8 mouse cellular contexts compared by ENCODE assay signal in genomic region chr2:152406126-152406525, GRCm38 (mm10). TPM values are rescaled to one million over a fixed set of nuclear protein-coding genes. Genes with fewer than 3 reads are reported as not detected.
DNase-seq lines count a peak whose midpoint lies in the region; ATAC-seq and TF ChIP-seq lines count a peak whose summit lies in the region.

No protein-coding gene starts in this region.

- H3K4me2 ChIP-seq in hindbrain, postnatal 0 days (ENCODE audit: low read depth, low read length) = peak overlapping the region; percentile 59

- peaks cover 14% of the 10 kb centered on the region for H3K4me1 ChIP-seq in hindbrain, postnatal 0 days (ENCODE audit: insufficient read depth, low read length)

- no peaks in the 10 kb centered on the region for H3K36me3 ChIP-seq in hindbrain, postnatal 0 days (ENCODE audit: insufficient read depth, low read length)

- TF ChIP-seq CTCF in gastrocnemius, adult 2 months (IDR thresholded peaks at IDR 0.05) = no peak
- no peak for TF ChIP-seq CTCF in hindbrain, postnatal 0 days (IDR thresholded peaks at IDR 0.05; ENCODE audit: low read depth)
- TF ChIP-seq CTCF in left cerebral cortex, adult 2 months (IDR thresholded peaks at IDR 0.05) = peak; percentile 5; the same call in 1 of the 2 replicates

- peak; percentile 100 for ATAC-seq in common myeloid progenitor, adult 5-6 weeks (replicated peaks; ENCODE audit: low read depth, poor library complexity, severe bottlenecking)
- peak; percentile 97 for ATAC-seq in hindbrain, postnatal 0 days
- peak; percentile 100 for ATAC-seq in megakaryocyte, adult 5-6 weeks (ENCODE audit: poor library complexity, severe bottlenecking)

- H3K9me3 ChIP-seq in hindbrain, postnatal 0 days (ENCODE audit: low read length) = no peaks in the 10 kb centered on the region

- WGBS in hindbrain, postnatal 0 days = under 1% methylated on average over 19 of the region's 19 CpGs

- intact Hi-C loops in gastrocnemius, adult 2 months (cut with DNase I) = no loop called here
- intact Hi-C loops in left cerebral cortex, adult 2 months (cut with DNase I) = no loop called here

- peak overlapping the region; percentile 68 for H3K4me3 ChIP-seq in gastrocnemius, adult 2 months
- H3K4me3 ChIP-seq in hindbrain, postnatal 0 days (ENCODE audit: low read length) = peak overlapping the region; percentile 27
- H3K4me3 ChIP-seq in left cerebral cortex, adult 2 months = peak overlapping the region; percentile 42

- H3K27ac ChIP-seq in gastrocnemius, adult 2 months = no peak overlapping the region; the same call in 1 of the 2 replicates
- H3K27ac ChIP-seq in hindbrain, postnatal 0 days = peak overlapping the region; percentile 59; the same call in 1 of the 2 replicates
- peak overlapping the region; percentile 85 for H3K27ac ChIP-seq in left cerebral cortex, adult 2 months

- 0 out of 2 replicates have a peak overlapping the region, but pooled peaks have one; percentile 15 for H3K9ac ChIP-seq in hindbrain, postnatal 0 days (replicated peaks; ENCODE audit: low read length)

- DNase-seq in ZHBTc4 (ENCODE audit: low read depth, low spot score) = peak; percentile 99
- DNase-seq in gastrocnemius, adult 2 months = peak; percentile 95
- DNase-seq in hindbrain, postnatal 0 days (ENCODE audit: low spot score) = peak; percentile 97
- DNase-seq in left cerebral cortex, adult 2 months (ENCODE audit: extremely low spot score in 1 of 2, low spot score in 2 of 2) = peak; percentile 95 to 98
- DNase-seq in right cerebral cortex, adult 2 months (ENCODE audit: low spot score in 2 of 2) = peak; percentile 98
- peak; percentile 77 for DNase-seq in urinary bladder, postnatal 10 days (ENCODE audit: low spot score)

- H3K27me3 ChIP-seq in hindbrain, postnatal 0 days (ENCODE audit: insufficient read depth, low read length) = no peaks in the 10 kb centered on the region

RNA-seq across cellular contexts. Expression of gene Sox12, which starts 8.3 kb away (rescaled TPM):
- 3.3 and 3.7 TPM in 2 replicates for total RNA-seq in common myeloid progenitor, adult 5-6 weeks (2017)
- total RNA-seq in gastrocnemius, adult 2 months (2021) = under 1 TPM; 0.53 to 0.79 TPM
- 49.7 and 50.2 TPM in 2 replicates for total RNA-seq in hindbrain, postnatal 0 days (2014; rRNA removed)
- 9.7 and 10.1 TPM in 2 replicates for polyA plus RNA-seq in hindbrain, postnatal 0 days (2015; fragmentation: Nextera tagmentation; extraction: Ambion mirVana)
- 10 to 100 TPM; 12.8 to 15.7 TPM for total RNA-seq in left cerebral cortex, adult 2 months (2021)
- total RNA-seq in megakaryocyte, adult 5-6 weeks (2015) = 0.27 and 0.60 TPM in 2 replicates
- total RNA-seq in megakaryocyte, adult 5-6 weeks (2017) = 0.12 and 0.15 TPM in 2 replicates

RNA-seq across cellular contexts. Expression of gene Zcchc3, which starts 8.7 kb away (rescaled TPM):
- 3.7 and 4.3 TPM in 2 replicates for total RNA-seq in common myeloid progenitor, adult 5-6 weeks (2017)
- 1 to 10 TPM; 1.1 to 1.8 TPM for total RNA-seq in gastrocnemius, adult 2 months (2021)
- 17.4 TPM in 2 replicates for total RNA-seq in hindbrain, postnatal 0 days (2014; rRNA removed)
- 15.8 and 16.1 TPM in 2 replicates for polyA plus RNA-seq in hindbrain, postnatal 0 days (2015; fragmentation: Nextera tagmentation; extraction: Ambion mirVana)
- total RNA-seq in left cerebral cortex, adult 2 months (2021) = 1 to 10 TPM; 8.5 to 9.9 TPM
- 0.98 and 1.9 TPM in 2 replicates for total RNA-seq in megakaryocyte, adult 5-6 weeks (2015)
- 2.1 and 2.6 TPM in 2 replicates for total RNA-seq in megakaryocyte, adult 5-6 weeks (2017)

RNA-seq across cellular contexts. Expression of gene 6820408C15Rik, which starts 9.3 kb away (rescaled TPM):
- not detected in 2 replicates for total RNA-seq in common myeloid progenitor, adult 5-6 weeks (2017)
- total RNA-seq in gastrocnemius, adult 2 months (2021) = not detected
- total RNA-seq in hindbrain, postnatal 0 days (2014; rRNA removed) = 2.3 and 3.9 TPM in 2 replicates
- polyA plus RNA-seq in hindbrain, postnatal 0 days (2015; fragmentation: Nextera tagmentation; extraction: Ambion mirVana) = 3.6 and 4.0 TPM in 2 replicates
- total RNA-seq in left cerebral cortex, adult 2 months (2021) = 1 to 10 TPM; 2.4 to 3.0 TPM
- not detected in 2 replicates for total RNA-seq in megakaryocyte, adult 5-6 weeks (2015)
- total RNA-seq in megakaryocyte, adult 5-6 weeks (2017) = not detected in 2 replicates

RNA-seq across cellular contexts. Expression of gene Nrsn2, which starts 29.7 kb away (rescaled TPM):
- not detected in 2 replicates for total RNA-seq in common myeloid progenitor, adult 5-6 weeks (2017)
- not detected for total RNA-seq in gastrocnemius, adult 2 months (2021)
- total RNA-seq in hindbrain, postnatal 0 days (2014; rRNA removed) = 64.5 and 72.2 TPM in 2 replicates
- 83.8 and 91.3 TPM in 2 replicates for polyA plus RNA-seq in hindbrain, postnatal 0 days (2015; fragmentation: Nextera tagmentation; extraction: Ambion mirVana)
- total RNA-seq in left cerebral cortex, adult 2 months (2021) = 10 to 100 TPM; 74.6 to 90.8 TPM
- not detected in 2 replicates for total RNA-seq in megakaryocyte, adult 5-6 weeks (2015)
- total RNA-seq in megakaryocyte, adult 5-6 weeks (2017) = not detected in 2 replicates

RNA-seq across cellular contexts. Expression of gene Defb23, which starts 58.3 kb away (rescaled TPM):
- not detected in 2 replicates for total RNA-seq in common myeloid progenitor, adult 5-6 weeks (2017)
- not detected for total RNA-seq in gastrocnemius, adult 2 months (2021)
- total RNA-seq in hindbrain, postnatal 0 days (2014; rRNA removed) = not detected in 2 replicates
- not detected in 2 replicates for polyA plus RNA-seq in hindbrain, postnatal 0 days (2015; fragmentation: Nextera tagmentation; extraction: Ambion mirVana)
- not detected for total RNA-seq in left cerebral cortex, adult 2 months (2021)
- not detected in 2 replicates for total RNA-seq in megakaryocyte, adult 5-6 weeks (2015)
- not detected in 2 replicates for total RNA-seq in megakaryocyte, adult 5-6 weeks (2017)
